Mouse (Mus musculus) embryonic facial prominence, embryonic 13.5 days (tissue): ENCODE data around the gene Tead2. TPM values are rescaled to one million over a fixed set of nuclear protein-coding genes. Genes with fewer than 3 reads are reported as not detected.
A peak's percentile ranks its signal among the peaks of the same experiment; 100 is the strongest.
"Not testable (repeated sequence)": the region's sequence is repeated elsewhere in the genome, so short reads cannot be mapped to it uniquely, and the experiment has no call there.

Experiments used
- ATAC-seq: fragments of 200-750 bp; cut with Nextera tagmentation; 2 replicates; pipeline ENCODE4 v1.8.0; 2017; ENCODE audit warnings: low read depth; ENCODE audit not compliant: insufficient number of reproducible peaks, insufficient read depth, low FRiP score, low TSS enrichment
- H3K27ac ChIP-seq: fragments of 300-500 bp; sonication (generic); 2 replicates; pipeline ENCODE4 v1.5.1; 2015; ENCODE audit warnings: moderate library complexity, mild to moderate bottlenecking, inconsistent platforms
- H3K27me3 ChIP-seq: fragments of 300-500 bp; sonication (generic); 2 replicates; pipeline ENCODE4 v1.6.1; 2015; ENCODE audit warnings: mild to moderate bottlenecking, inconsistent platforms
- H3K36me3 ChIP-seq: fragments of 300-500 bp; sonication (generic); 2 replicates; pipeline ENCODE4 v1.6.1; 2015; ENCODE audit warnings: mild to moderate bottlenecking, inconsistent platforms
- H3K4me1 ChIP-seq: fragments of 300-500 bp; sonication (generic); 2 replicates; pipeline ENCODE4 v1.6.1; 2015; ENCODE audit warnings: inconsistent platforms
- H3K4me2 ChIP-seq: fragments of 300-500 bp; sonication (generic); 2 replicates; pipeline ENCODE4 v1.6.1; 2015; ENCODE audit warnings: moderate library complexity, mild to moderate bottlenecking, inconsistent platforms
- H3K4me3 ChIP-seq: fragments of 300-500 bp; sonication (generic); 2 replicates; pipeline ENCODE4 v1.5.1; 2015; ENCODE audit warnings: mild to moderate bottlenecking, inconsistent platforms
- H3K9ac ChIP-seq: fragments of 300-500 bp; sonication (generic); 2 replicates; pipeline ENCODE4 v1.6.1; 2015; ENCODE audit warnings: mild to moderate bottlenecking, inconsistent platforms
- H3K9me3 ChIP-seq: fragments of 300-500 bp; sonication (generic); 2 replicates; pipeline ENCODE4 v1.6.1; 2016; ENCODE audit warnings: inconsistent platforms
- WGBS: fragments of 180-500 bp; shearing (Covaris S2); methylation state at CpG from one replicate; pipeline ENCODE4 v1.1.7; 2015; ENCODE audit warnings: mixed read lengths; 5-methylcytosine and 5-hydroxymethylcytosine counted together
- polyA plus RNA-seq: library from polyadenylated mRNA; unstranded; fragments of >200 nt; fragmentation: Nextera tagmentation; extraction: Ambion mirVana; gene quantifications from 2 replicates; pipeline ENCODE4 v1.2.1, GENCODE M21; 2015

Gene Tead2
- 221 and 233 TPM in 2 replicates for polyA plus RNA-seq

DNA sequence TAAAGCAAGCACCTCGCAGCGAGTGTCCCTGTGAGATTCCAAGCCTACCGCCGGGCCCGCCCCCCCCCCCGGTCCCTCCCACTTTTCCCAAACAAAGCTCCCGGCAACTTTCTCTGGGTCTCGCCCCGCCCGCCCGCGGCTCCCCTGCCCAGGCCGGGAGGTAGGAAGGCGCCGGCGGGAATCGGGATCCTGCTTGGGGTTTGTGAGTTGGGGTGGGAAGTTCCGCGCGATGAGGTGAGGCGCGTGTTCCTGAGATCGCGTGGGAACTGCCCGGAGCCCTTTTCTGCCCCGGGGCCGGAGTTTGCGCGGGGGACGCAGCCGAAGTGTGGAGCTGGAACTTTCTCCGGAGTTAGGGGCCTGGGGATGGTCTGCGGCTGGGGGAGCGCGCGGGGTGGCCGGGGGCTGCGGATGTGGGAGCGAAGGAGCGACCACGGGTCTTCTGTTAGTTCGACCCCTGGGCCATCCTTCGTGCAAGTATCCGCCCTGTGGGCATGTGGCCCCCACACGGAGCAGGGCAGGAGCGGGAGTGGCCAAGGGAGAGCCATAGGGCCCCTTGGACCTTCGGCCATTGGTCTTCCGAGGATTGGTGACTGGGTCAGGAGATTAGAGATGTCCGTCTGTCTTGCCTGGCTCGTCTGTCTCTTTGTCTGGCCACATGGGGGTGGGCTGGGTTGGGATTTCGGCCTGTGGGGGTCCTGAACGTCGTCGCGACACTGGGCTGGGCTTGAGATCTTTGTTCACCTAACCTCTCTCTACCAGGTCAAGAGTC lies at the start of gene Tead2:
TSS of gene Tead2 (plus strand) at position 81 of the 769 bp plus-strand sequence.
- H3K4me1 ChIP-seq = peaks cover 41% of the 10 kb centered on the region
- H3K4me3 ChIP-seq = peak within 1 kb of the TSS; percentile 89
- H3K9me3 ChIP-seq = no peaks in the 10 kb centered on the region
- under 1% methylated on average over 53 of the region's 55 CpGs for WGBS
- H3K9ac ChIP-seq = peak within 1 kb of the TSS; percentile 99
- H3K36me3 ChIP-seq = peaks cover 39% of the 10 kb centered on the region
- peak; percentile 39; the same call in 1 of the 2 replicates for ATAC-seq
- peaks cover 19% of the 10 kb centered on the region for H3K27me3 ChIP-seq
- peak within 1 kb of the TSS; percentile 99 for H3K27ac ChIP-seq
- H3K4me2 ChIP-seq = peak within 1 kb of the TSS; percentile 84

DNA sequence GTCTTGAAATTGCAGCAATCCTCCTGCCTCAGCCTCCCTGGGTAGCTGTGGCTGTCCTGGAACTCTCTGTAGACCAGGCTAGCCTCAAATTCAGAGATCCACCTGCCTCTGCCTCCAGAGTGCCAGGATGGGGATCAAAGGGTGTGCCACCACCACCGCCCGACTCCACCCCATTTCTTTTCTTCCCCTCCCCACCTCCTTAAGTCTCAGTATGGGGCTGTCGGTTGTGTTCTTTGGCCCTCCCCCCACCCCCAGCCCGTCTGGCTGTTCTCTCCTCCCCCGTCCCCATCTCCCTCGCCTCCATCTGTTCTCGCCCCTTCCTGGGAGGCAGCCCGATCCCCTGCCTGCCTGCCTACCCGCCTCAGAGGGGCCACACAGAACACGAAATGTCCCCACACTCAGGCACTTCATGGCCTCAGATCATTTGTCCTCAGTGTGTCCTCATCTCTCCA lies 48.6 kb upstream of the Tead2 start:
- Histone ChIP-seq H3K4me3 (no peak overlapping the region), H3K4me1 (peaks cover 16% of the 10 kb centered on the region), H3K9ac (no peak overlapping the region), H3K27me3 (peaks cover 96% of the 10 kb centered on the region), H3K4me2 (no peak overlapping the region), H3K9me3 (peaks cover 19% of the 10 kb centered on the region), H3K27ac (no peak overlapping the region), H3K36me3 (no peaks in the 10 kb centered on the region)
- 26% methylated on average over 10 of the region's 10 CpGs for WGBS
- ATAC-seq = no peak

DNA sequence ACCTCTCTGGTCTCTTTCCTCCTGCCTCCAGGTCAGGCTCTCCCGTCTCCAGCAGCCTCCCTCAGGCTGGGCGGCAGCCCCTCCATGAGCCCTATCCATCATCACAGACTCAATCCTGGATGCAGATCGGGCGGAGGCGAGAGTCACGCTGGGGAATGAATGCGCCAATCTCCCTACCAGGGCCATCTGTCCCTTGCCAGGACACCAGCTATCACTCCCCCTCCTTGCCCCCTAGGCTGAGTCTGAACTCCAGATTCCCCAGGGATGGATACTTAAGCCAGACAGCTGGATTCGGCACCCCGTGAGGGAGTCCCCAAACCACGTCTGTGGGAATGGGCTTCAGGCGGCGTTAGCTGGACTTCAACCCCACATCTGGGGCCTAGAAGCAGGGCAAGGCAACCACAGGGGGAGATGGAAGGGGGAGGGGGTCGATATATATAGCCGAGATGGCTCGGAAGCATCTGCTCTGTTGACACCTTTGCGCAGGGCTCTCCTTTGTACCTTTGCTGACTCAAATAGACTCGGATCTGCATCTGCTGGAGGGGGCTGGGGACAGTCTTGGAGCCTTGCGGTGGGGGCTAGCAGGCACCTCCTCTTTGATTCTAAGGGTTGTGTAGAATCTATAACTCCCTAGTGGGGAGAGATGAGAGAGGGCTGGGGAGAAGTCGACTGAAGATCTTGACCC lies 47.6 kb upstream of the Tead2 start:
- no peak for ATAC-seq
- Histone ChIP-seq H3K27me3 (peaks cover 98% of the 10 kb centered on the region), H3K4me1 (peaks cover 11% of the 10 kb centered on the region), H3K9me3 (peaks cover 19% of the 10 kb centered on the region), H3K36me3 (no peaks in the 10 kb centered on the region), H3K9ac (0 out of 2 replicates have a peak overlapping the region, but pooled peaks have one; percentile 3), H3K4me2 (no peak overlapping the region), H3K27ac (no peak overlapping the region), H3K4me3 (no peak overlapping the region)
- 4% methylated on average over 19 of the region's 19 CpGs for WGBS

DNA sequence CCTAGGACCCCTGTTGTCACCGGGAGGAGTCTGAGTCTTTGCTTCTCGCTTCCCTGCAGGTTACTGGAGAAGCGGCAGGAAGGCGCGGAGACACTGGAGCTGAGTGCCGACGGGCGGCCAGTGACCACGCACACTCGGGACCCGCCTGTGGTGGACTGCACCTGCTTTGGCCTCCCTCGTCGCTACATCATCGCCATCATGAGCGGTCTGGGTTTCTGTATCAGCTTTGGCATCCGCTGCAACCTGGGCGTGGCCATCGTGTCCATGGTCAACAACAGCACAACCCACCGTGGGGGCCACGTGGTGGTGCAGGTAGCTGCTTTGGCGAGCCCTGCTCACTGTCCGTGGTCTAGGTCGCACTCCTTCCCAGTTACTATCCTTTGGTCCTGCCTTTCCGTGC lies 46.9 kb upstream of the Tead2 start:
- no peaks in the 10 kb centered on the region for H3K36me3 ChIP-seq
- no peak overlapping the region for H3K27ac ChIP-seq
- no peak overlapping the region for H3K4me2 ChIP-seq
- peaks cover 19% of the 10 kb centered on the region for H3K9me3 ChIP-seq
- H3K4me1 ChIP-seq = peaks cover 9% of the 10 kb centered on the region
- no peak overlapping the region for H3K9ac ChIP-seq
- H3K4me3 ChIP-seq = no peak overlapping the region
- WGBS = 6% methylated on average over 24 of the region's 24 CpGs
- no peak for ATAC-seq
- peaks cover 96% of the 10 kb centered on the region for H3K27me3 ChIP-seq

DNA sequence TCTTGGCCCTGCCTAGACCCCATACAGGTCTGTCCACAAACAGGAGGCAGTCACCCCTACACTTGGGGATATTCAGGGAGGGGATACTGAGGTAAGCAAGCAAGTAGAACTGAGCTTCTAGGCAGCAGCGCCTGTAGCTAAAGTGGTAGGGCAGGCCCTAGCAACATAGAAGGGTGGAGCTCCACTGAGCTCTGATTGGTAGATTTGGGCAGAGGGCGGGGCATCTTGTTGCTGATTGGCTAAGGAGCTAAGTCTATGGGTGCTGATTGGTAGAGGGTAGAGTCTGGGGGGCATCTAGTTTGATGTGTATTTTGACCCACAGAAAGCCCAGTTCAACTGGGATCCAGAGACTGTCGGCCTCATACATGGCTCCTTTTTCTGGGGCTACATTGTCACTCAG lies 46.1 kb upstream of the Tead2 start:
- Histone ChIP-seq H3K4me2 (no peak overlapping the region), H3K9ac (no peak overlapping the region), H3K4me1 (peaks cover 5% of the 10 kb centered on the region), H3K27ac (no peak overlapping the region), H3K27me3 (peaks cover 96% of the 10 kb centered on the region), H3K4me3 (no peak overlapping the region), H3K36me3 (no peaks in the 10 kb centered on the region), H3K9me3 (peaks cover 19% of the 10 kb centered on the region)
- ATAC-seq = no peak
- WGBS = 87% methylated on average over 3 of the region's 3 CpGs

DNA sequence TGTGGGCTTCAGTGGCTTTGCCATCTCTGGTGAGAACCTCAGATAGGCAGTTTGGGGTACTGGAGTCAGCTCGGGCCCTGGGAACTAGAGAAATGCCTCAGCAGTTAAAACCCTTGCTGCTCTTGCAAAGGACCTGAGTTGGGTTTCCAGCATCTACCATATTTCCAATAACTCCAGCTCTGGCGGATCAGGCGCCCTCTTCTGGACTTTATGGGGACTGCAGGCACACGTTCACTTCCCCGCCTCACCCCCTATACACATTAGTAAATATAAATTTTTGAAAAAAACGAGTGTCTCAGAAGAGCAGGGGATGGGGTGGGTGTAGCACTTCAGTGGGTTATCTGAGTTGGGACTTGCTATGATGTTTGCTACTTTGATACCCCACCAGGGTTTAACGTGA lies 42.6 kb upstream of the Tead2 start:
- 56% methylated on average over 7 of the region's 7 CpGs for WGBS
- no peak overlapping the region for H3K4me3 ChIP-seq

DNA sequence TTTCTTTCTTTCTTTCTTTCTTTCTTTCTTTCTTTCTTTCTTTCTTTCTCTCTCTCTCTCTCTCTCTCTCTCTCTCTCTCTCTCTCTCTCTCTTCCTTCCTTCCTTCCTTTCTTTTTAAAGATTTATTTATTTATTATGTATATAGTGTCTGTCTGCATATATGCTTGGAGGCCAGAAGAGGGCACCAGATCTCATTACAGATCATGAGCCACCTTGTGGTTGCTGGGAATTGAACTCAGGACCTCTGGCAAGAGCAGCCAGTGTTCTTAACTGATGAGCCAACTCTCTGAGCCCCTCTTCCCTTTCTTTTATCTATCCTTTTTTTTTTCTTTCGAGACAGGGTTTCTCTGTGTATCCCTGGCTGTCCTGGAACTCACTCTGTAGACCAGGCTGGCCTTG lies 41.8 kb upstream of the Tead2 start:
- WGBS = 67% methylated on average over 1 of the region's 1 CpGs

More for the DNA sequence above, 42.6 kb upstream of the Tead2 start:
- peaks cover 16% of the 10 kb centered on the region for H3K9me3 ChIP-seq
- ATAC-seq = no peak
- H3K4me2 ChIP-seq = no peak overlapping the region
- H3K27me3 ChIP-seq = peaks cover 96% of the 10 kb centered on the region
- H3K27ac ChIP-seq = no peak overlapping the region
- peaks cover 25% of the 10 kb centered on the region for H3K4me1 ChIP-seq
- no peaks in the 10 kb centered on the region for H3K36me3 ChIP-seq
- H3K9ac ChIP-seq = no peak overlapping the region

DNA sequence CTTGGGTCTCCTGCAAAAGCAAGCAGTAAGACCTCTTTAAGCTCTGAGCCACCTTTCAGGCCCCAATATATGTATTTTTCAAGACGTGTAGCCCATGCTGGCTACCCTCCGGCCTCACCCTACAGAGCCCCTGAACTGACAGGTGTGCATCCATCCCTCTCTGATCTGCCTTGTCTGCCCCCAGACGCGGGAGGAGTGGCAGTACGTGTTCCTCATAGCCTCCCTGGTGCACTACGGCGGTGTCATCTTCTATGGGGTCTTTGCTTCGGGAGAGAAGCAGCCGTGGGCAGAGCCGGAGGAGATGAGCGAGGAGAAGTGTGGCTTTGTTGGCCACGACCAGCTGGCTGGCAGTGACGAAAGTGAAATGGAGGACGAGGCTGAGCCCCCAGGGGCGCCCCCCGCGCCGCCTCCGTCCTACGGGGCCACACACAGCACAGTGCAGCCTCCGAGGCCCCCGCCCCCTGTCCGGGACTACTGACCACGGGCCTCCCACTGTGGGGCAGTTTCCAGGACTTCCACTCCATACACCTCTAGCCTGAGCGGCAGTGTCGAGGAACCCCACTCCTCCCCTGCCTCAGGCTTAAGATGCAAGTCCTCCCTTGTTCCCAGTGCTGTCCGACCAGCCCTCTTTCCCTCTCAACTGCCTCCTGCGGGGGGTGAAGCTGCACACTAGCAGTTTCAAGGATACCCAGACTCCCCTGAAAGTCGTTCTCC lies 40.8 kb upstream of the Tead2 start:
- WGBS = 2% methylated on average over 29 of the region's 29 CpGs
- H3K27me3 ChIP-seq = peaks cover 96% of the 10 kb centered on the region
- H3K4me3 ChIP-seq = peak overlapping the region; percentile 21
- H3K9ac ChIP-seq = peak overlapping the region; percentile 51
- H3K36me3 ChIP-seq = no peaks in the 10 kb centered on the region
- H3K9me3 ChIP-seq = peaks cover 8% of the 10 kb centered on the region
- H3K4me2 ChIP-seq = peak overlapping the region; percentile 39
- H3K4me1 ChIP-seq = peaks cover 21% of the 10 kb centered on the region
- ATAC-seq = no peak
- H3K27ac ChIP-seq = no peak overlapping the region

More for the DNA sequence above, 41.8 kb upstream of the Tead2 start:
- Histone ChIP-seq H3K4me1 (peaks cover 22% of the 10 kb centered on the region), H3K9me3 (peaks cover 16% of the 10 kb centered on the region), H3K27me3 (peaks cover 96% of the 10 kb centered on the region)
- H3K36me3 ChIP-seq, ATAC-seq, H3K27ac ChIP-seq, H3K4me3 ChIP-seq, H3K4me2 ChIP-seq, H3K9ac ChIP-seq: not testable (repeated sequence)

DNA sequence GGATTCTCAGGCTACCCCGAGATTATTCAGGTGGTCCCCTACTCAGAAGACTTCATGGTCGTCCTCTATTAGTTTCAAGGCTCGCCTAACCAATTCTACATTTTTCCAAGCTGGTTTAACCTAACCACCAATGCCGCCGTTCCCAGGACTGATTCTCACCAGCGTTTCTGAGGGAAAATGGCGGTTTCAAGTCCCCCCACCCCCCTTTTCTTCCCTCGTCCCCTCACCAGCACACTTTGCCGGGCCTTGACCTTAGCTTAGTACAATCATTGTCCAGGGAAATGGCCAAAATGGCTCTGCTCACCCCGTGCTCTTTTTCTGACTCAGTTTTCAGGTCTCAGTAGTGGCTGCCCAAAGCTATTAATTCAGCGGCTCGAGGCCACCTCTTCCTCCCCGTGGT lies 40.2 kb upstream of the Tead2 start:
- Histone ChIP-seq H3K9me3 (peaks cover 1% of the 10 kb centered on the region; the same call in 1 of the 2 replicates), H3K4me2 (peak overlapping the region; percentile 52), H3K36me3 (no peaks in the 10 kb centered on the region), H3K27ac (no peak overlapping the region), H3K9ac (no peak overlapping the region), H3K4me1 (peaks cover 21% of the 10 kb centered on the region), H3K27me3 (peaks cover 96% of the 10 kb centered on the region), H3K4me3 (peak overlapping the region; percentile 33; the same call in 1 of the 2 replicates)
- 2% methylated on average over 13 of the region's 13 CpGs for WGBS
- ATAC-seq = no peak

DNA sequence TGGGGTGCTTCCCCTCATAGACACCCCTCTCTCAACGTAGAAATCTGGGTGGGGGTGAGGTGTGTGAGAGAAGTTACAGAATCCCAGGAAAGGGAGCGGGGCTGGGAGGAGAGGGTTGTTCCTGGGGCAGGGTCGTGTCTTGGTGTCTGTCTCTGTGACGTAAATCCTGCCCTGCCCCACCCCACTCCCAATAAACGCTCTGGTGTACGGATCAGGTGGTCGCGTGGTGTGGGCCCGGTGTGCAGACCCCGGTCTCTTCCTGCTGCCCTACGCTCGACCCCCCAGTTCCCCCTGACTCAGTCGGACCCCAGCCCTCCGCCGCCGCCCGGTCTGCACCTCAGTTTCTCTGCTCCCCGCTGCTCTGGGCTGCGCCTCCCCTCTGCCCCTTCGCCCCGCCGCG lies 39.6 kb upstream of the Tead2 start:
- peak overlapping the region; percentile 33 for H3K4me3 ChIP-seq
- peaks cover 21% of the 10 kb centered on the region for H3K4me1 ChIP-seq
- H3K27ac ChIP-seq = no peak overlapping the region
- H3K4me2 ChIP-seq = peak overlapping the region; percentile 52
- ATAC-seq = no peak
- H3K9ac ChIP-seq = peak overlapping the region; percentile 55; the same call in 1 of the 2 replicates
- 2% methylated on average over 23 of the region's 23 CpGs for WGBS
- H3K9me3 ChIP-seq = no peaks in the 10 kb centered on the region
- H3K36me3 ChIP-seq = no peaks in the 10 kb centered on the region
- H3K27me3 ChIP-seq = peaks cover 96% of the 10 kb centered on the region

DNA sequence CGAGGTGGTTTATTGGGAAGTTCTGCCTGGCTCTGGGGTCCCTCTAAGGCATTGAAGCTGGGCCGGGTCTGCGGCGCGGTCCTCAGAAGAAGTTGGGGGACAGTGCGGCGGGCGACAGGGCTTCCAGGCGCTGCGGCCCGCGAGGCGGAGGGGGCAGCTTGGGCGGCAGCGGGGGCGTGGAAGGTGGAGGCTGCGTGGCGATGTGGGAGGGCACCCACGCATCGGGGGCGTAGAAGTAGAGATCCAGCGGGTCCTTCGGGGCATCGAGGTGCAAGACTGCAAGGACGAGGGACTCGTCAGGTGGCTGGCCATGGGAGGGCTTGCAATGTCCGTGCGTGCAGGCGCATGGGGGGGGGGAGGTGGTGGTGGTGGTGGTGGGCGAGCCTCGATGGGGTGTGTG lies 39.2 kb upstream of the Tead2 start:
- peak overlapping the region; percentile 55 for H3K9ac ChIP-seq
- WGBS = 4% methylated on average over 28 of the region's 31 CpGs

More for the DNA sequence above, 39.2 kb upstream of the Tead2 start:
- Histone ChIP-seq H3K27me3 (peaks cover 97% of the 10 kb centered on the region), H3K4me2 (peak overlapping the region; percentile 52), H3K36me3 (no peaks in the 10 kb centered on the region), H3K9me3 (no peaks in the 10 kb centered on the region), H3K4me3 (peak overlapping the region; percentile 33), H3K27ac (no peak overlapping the region), H3K4me1 (peaks cover 24% of the 10 kb centered on the region)
- no peak for ATAC-seq
